Mouse (Mus musculus) kidney, adult 2 months (tissue): ENCODE measurements around the gene Zfp617. TPM values are rescaled to one million over a fixed set of nuclear protein-coding genes. Genes with fewer than 3 reads are reported as not detected.

Experiments used
- DNase-seq: peaks from one replicate; pipeline ENCODE4 v3.0.0; 2021
- H3K27ac ChIP-seq: fragments of 200-500 bp; 2 replicates; pipeline ENCODE4 v1.5.1; 2012; ENCODE audit warnings: low read depth, low read length, control low read depth, inconsistent platforms; ENCODE audit not compliant: insufficient read depth
- H3K27me3 ChIP-seq: fragments of 200-500 bp; replicated peaks from 2 replicates; pipeline ENCODE4 v1.6.1; 2012; ENCODE audit warnings: mild to moderate bottlenecking, moderate library complexity, low read length, inconsistent platforms; ENCODE audit not compliant: control insufficient read depth, insufficient read depth
- H3K36me3 ChIP-seq: fragments of 200-500 bp; 2 replicates; pipeline ENCODE4 v1.6.1; 2012; ENCODE audit warnings: mild to moderate bottlenecking, moderate library complexity, low read length, inconsistent platforms; ENCODE audit not compliant: control insufficient read depth, insufficient read depth
- H3K4me1 ChIP-seq: fragments of 200-500 bp; 2 replicates; pipeline ENCODE4 v1.6.1; 2011; ENCODE audit warnings: low read length; ENCODE audit not compliant: control insufficient read depth, insufficient read depth
- H3K4me3 ChIP-seq: fragments of 200-500 bp; 2 replicates; pipeline ENCODE4 v1.5.1; 2011; ENCODE audit warnings: mild to moderate bottlenecking, low read depth, low read length, control low read depth; ENCODE audit not compliant: insufficient read depth
- CTCF ChIP-seq: fragments of 200-500 bp; conservative IDR thresholded peaks from 2 replicates; pipeline ENCODE4 v1.5.1; 2011; ENCODE audit warnings: low read depth, mild to moderate bottlenecking, control low read depth, low read length, moderate library complexity, mixed read lengths; ENCODE audit not compliant: insufficient read depth, insufficient read length
- POLR2A ChIP-seq: fragments of 200-500 bp; IDR thresholded peaks from one replicate; pipeline ENCODE4 v1.6.1; 2011; ENCODE audit warnings: low read depth, low read length, control low read depth
- WGBS: fragments of 180-500 bp; shearing (Covaris S2); methylation state at CpG from one replicate; pipeline ENCODE4 v1.1.7; 2018; 5-methylcytosine and 5-hydroxymethylcytosine counted together
- polyA plus RNA-seq: library from polyadenylated mRNA; depleted of rRNA; stranded (reverse); fragments of >200 nt; gene quantifications from 2 replicates; pipeline ENCODE4 v1.2.3, GENCODE M21; 2012

Zfp617 gene
- polyA plus RNA-seq, 1 experiment, result 3.8 TPM

DNA sequence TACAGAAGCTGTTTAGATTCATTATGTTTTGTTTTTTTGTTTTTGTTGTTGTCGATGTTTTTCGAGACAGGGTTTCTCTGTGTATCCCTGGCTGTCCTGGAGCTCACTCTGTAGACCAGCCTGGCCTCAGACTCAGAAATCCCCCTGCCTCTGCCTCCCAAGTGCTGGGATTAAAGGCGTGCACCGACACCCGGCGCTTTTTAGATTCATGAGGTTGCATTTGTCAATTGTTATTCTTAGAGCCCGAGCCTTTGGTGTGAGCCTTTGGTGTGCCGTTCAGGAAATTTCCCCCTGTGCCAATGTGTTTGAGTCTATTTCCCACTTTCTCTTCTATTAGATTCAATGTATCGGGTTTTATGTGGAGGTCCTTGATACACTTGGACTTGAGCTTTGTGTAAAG is 46.2 kb downstream of the Zfp617 start:
- Histone ChIP-seq H3K36me3 (no peaks in the 10 kb centered on the region; the same call in 1 of the 2 replicates), H3K4me3 (no peak overlapping the region), H3K27ac (no peak overlapping the region), H3K27me3 (no peaks in the 10 kb centered on the region), H3K4me1 (peaks cover 4% of the 10 kb centered on the region)
- WGBS, result over 99% methylated on average over 9 of the region's 9 CpGs
- no peak for DNase-seq
- TF ChIP-seq POLR2A (no peak), CTCF (no peak)

DNA sequence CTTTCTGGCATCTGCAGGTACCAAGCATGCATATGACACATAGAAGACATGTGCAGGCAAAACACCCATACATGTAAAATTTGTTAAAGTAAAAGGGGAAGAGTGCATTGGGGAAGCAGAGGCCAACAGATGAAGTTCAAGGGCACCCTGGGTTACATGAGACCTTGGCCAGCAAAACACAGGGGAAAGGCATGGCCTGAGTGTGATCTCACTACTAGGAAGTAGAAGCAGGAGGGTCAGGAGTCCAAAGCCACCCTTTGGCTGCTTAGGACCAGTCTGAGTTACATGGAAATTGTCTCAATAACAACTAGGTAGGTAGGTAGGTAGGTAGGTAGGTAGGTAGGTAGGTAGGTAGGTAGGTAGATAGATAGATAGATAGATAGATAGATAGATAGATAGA is 52.0 kb downstream of the Zfp617 start:
- DNase-seq, result no peak

DNA sequence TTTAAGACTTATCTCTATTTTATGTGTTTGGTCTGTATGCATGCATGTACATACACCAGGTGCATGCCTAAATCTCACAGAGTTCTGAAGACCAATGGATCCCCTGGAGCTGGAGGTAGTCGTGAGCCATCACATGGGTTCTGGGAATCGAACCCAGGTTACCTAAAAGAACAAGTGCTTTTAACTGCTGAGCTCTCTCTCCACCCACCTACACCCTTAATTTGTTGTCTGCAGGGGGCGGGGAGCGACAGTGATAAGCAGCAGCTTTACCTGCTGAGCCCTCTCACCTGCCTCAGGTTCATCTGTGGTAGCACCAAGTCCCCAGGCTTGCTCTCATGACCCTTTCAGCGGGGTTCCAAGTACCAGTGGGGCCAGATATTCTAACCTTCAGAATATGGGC is 53.4 kb downstream of the Zfp617 start:
- 93% methylated on average over 5 of the region's 5 CpGs for WGBS
- Histone ChIP-seq H3K4me1 (no peaks in the 10 kb centered on the region), H3K27me3 (no peaks in the 10 kb centered on the region), H3K27ac (no peak overlapping the region), H3K4me3 (no peak overlapping the region), H3K36me3 (peaks cover 2% of the 10 kb centered on the region; the same call in 1 of the 2 replicates)
- DNase-seq, result no peak
- no peak for TF ChIP-seq POLR2A
- no peak for TF ChIP-seq CTCF

More for the DNA sequence above, 52.0 kb downstream of the Zfp617 start:
- Histone ChIP-seq H3K27me3 (no peaks in the 10 kb centered on the region), H3K27ac (no peak overlapping the region), H3K4me3 (no peak overlapping the region), H3K4me1 (no peaks in the 10 kb centered on the region), H3K36me3 (no peaks in the 10 kb centered on the region)
- TF ChIP-seq CTCF, result no peak
- no peak for TF ChIP-seq POLR2A

DNA sequence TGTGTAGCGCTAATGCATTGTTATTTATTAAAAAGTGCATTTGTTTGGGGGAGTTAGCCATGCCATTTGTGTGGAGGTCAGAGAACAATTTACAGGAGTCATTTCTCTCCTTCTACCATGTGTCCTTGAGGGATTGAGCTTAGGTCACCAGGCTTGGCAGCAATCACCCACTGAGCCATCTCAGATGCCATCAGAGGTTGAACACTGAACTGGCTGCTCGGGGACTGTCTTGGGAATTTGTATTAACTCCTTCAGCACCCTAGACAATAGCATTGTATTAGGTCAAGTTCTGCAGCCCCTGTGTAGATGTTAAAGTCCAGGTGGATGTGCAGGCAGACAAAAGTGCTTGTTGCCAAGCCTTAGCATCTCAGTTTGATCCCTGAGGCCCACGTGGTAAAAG is 55.6 kb downstream of the Zfp617 start:
- DNase-seq, result no peak
- WGBS, result 61% methylated on average over 3 of the region's 3 CpGs
- H3K4me1 ChIP-seq, result no peaks in the 10 kb centered on the region
- H3K4me3 ChIP-seq, result no peak overlapping the region
- peaks cover 2% of the 10 kb centered on the region; the same call in 1 of the 2 replicates for H3K36me3 ChIP-seq
- H3K27ac ChIP-seq, result no peak overlapping the region
- H3K27me3 ChIP-seq, result no peaks in the 10 kb centered on the region
- TF ChIP-seq POLR2A, result no peak
- no peak for TF ChIP-seq CTCF

DNA sequence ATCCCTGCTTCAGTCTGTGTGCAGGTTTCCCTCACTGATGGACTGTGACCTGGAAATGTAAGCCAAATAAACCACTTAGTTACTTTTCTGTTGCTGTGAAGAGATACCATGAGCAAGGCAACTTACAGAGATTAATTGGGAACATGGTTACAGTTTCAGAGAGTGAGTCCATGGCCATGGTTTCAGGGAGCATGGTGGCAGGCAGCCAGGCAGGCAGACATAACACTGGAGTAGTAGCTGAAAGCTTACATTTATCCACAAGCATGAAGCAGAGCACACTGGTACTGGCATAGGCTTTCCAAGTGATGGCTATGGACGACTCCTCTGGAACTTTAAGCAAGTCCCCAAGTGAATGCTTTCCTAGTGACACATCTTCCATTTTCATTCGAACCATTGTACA is 56.7 kb downstream of the Zfp617 start:
- 95% methylated on average over 2 of the region's 2 CpGs for WGBS

DNA sequence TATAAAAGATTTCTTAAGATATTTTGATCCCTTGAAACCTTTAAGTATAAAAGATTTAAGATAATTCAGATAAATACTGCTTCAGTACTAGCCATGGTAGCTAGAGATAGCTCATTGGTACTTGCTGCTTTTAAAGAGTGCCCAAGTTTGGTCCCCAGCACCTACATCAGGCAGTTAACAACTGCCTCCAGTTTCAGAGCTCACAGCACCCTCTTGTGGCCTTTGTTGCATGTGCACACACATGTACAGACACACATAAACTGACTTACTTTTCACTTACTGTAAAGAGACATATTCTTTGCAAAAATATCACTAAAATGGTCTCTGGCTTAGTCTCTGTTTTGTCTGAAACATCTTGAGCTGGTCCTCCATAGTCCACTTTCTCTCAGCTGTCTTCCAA is 58.0 kb downstream of the Zfp617 start:
- TF ChIP-seq POLR2A (no peak), CTCF (no peak; the same call in 1 of the 2 replicates)
- H3K36me3 ChIP-seq, result peaks cover 2% of the 10 kb centered on the region; the same call in 1 of the 2 replicates
- no peaks in the 10 kb centered on the region for H3K4me1 ChIP-seq
- no peak overlapping the region for H3K27ac ChIP-seq
- H3K4me3 ChIP-seq, result no peak overlapping the region
- DNase-seq, result no peak
- H3K27me3 ChIP-seq, result no peaks in the 10 kb centered on the region

More for the DNA sequence above, 56.7 kb downstream of the Zfp617 start:
- no peaks in the 10 kb centered on the region for H3K4me1 ChIP-seq
- H3K4me3 ChIP-seq, result no peak overlapping the region
- H3K36me3 ChIP-seq, result peaks cover 2% of the 10 kb centered on the region; the same call in 1 of the 2 replicates
- no peak for DNase-seq
- no peak overlapping the region for H3K27ac ChIP-seq
- no peak for TF ChIP-seq POLR2A
- no peak for TF ChIP-seq CTCF
- H3K27me3 ChIP-seq, result no peaks in the 10 kb centered on the region

DNA sequence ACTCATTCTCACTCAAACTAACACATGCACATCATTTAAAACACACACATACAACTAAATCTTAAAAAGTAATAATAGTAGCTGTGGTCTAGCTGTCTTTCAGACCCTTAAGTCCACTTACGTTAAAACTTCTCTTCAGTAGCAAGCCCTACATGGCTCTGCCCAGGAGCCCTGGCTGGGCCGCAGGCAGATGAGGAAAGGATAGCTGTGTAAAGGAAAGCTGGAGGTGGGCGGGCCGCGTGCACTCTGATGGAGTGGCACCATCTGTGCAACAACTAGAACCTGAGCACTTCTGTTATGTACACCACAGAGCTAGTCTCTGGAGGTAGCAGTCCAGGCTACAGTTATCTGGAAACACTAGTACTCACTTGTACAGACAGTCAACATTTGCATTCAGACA is 58.8 kb downstream of the Zfp617 start:
- H3K4me1 ChIP-seq, result no peaks in the 10 kb centered on the region
- H3K36me3 ChIP-seq, result peaks cover 2% of the 10 kb centered on the region; the same call in 1 of the 2 replicates
- no peaks in the 10 kb centered on the region for H3K27me3 ChIP-seq
- no peak overlapping the region for H3K4me3 ChIP-seq
- TF ChIP-seq POLR2A, result no peak
- no peak for TF ChIP-seq CTCF
- DNase-seq, result no peak
- WGBS, result 98% methylated on average over 5 of the region's 5 CpGs
- no peak overlapping the region for H3K27ac ChIP-seq

DNA sequence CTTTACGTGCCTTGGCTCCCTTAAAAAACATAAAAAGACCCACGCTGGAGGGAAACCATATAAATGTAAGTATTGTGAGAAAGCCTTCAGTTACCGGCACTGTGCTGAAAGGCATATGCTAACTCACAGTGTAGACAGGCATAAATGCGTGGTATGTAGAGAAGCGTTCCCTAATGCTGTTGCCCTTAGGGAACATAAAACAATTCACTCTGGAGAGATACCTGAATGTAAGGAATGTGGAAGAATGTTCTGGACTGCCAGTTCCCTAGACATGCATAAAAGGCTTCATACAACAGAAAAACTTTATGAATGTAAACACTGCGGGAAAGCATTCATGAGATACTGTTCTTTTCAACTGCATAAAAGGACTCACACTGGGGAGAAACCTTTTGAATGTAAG is 59.7 kb downstream of the Zfp617 start:
- Histone ChIP-seq H3K4me3 (no peak overlapping the region), H3K27ac (no peak overlapping the region), H3K4me1 (no peaks in the 10 kb centered on the region), H3K27me3 (no peaks in the 10 kb centered on the region), H3K36me3 (peaks cover 2% of the 10 kb centered on the region; the same call in 1 of the 2 replicates)
- 94% methylated on average over 6 of the region's 6 CpGs for whole genome bisulfite sequencing
- TF ChIP-seq POLR2A (no peak), CTCF (no peak)
- DNase-seq, result no peak
